Mouse (Mus musculus) lung, adult 2 months (tissue): ENCODE results near the gene Scn7a. TPM values are rescaled to one million over a fixed set of nuclear protein-coding genes. Genes with fewer than 3 reads are reported as not detected.

Experiments
- DNase-seq: peaks from one replicate; pipeline ENCODE4 v3.0.0; 2022
- H3K4me1 ChIP-seq: fragments of 200-500 bp; 2 replicates; pipeline ENCODE4 v1.6.1; 2011; ENCODE audit warnings: low read length; ENCODE audit not compliant: control insufficient read depth, insufficient read depth
- H3K4me3 ChIP-seq: fragments of 200-500 bp; replicated peaks from 2 replicates; pipeline ENCODE3; 2011; ENCODE audit warnings: low read depth, mild to moderate bottlenecking, control low read depth, low read length; ENCODE audit errors: extremely low read depth
- CTCF ChIP-seq: fragments of 200-500 bp; IDR thresholded peaks from 2 replicates; pipeline ENCODE4 v1.5.1; 2011; ENCODE audit warnings: mild to moderate bottlenecking, low read length, control low read depth; ENCODE audit not compliant: insufficient read depth
- POLR2A ChIP-seq: fragments of 200-500 bp; IDR thresholded peaks from 2 replicates; pipeline ENCODE4 v1.6.1; 2011; ENCODE audit warnings: low read depth, mild to moderate bottlenecking, control low read depth, low read length, borderline replicate concordance; ENCODE audit errors: extremely low read depth
- WGBS: fragments of 180-500 bp; shearing (Covaris S2); methylation state at CpG from one replicate; pipeline ENCODE4 v1.1.7; 2018; 5-methylcytosine and 5-hydroxymethylcytosine counted together
- polyA plus RNA-seq: library from polyadenylated mRNA; depleted of rRNA; stranded (reverse); fragments of >200 nt; gene quantifications from 2 replicates; pipeline ENCODE4 v1.2.3, GENCODE M21; 2012; rRNA removed

Scn7a gene
- 28.4 and 62.1 TPM in 2 replicates for polyA plus RNA-seq

- 14% methylated on average over 6 of the region's 6 CpGs for WGBS
- peak; percentile 21 for DNase-seq
- TF ChIP-seq POLR2A: peak; percentile 68; the same call in 1 of the 2 replicates
- no peak for TF ChIP-seq CTCF
Measured at GRCm38 (mm10) chr2:66784765-66785164, at the start of gene Scn7a. Gene Scn7a, minus strand, starts transcription at chr2:66784914.

DNA sequence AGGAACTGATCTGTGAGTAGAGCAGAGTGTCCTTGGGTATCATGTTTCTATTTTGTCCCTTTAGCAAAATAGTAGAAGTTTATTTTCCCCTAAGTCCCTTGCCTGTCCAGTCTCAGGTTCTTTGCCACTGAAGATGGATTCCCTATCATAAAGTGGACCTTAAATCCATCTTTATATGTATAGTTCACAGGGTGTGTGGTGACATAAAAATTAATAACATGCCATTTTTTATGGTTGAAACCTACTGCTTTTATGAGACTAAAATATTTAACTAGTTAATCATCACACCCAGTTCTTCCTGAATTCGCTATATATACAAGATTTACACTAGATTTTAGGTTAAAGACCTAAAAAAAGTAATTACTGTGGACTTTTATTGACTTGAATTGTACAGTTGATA is 43.0 kb upstream of the Scn7a start:
- TF ChIP-seq POLR2A: no peak
- TF ChIP-seq CTCF: no peak

More at GRCm38 (mm10) chr2:66784765-66785164, at the start of gene Scn7a:
- Histone ChIP-seq H3K4me3 (peak within 1 kb of the TSS; percentile 84), H3K4me1 (peaks cover 5% of the 10 kb centered on the region)

DNA sequence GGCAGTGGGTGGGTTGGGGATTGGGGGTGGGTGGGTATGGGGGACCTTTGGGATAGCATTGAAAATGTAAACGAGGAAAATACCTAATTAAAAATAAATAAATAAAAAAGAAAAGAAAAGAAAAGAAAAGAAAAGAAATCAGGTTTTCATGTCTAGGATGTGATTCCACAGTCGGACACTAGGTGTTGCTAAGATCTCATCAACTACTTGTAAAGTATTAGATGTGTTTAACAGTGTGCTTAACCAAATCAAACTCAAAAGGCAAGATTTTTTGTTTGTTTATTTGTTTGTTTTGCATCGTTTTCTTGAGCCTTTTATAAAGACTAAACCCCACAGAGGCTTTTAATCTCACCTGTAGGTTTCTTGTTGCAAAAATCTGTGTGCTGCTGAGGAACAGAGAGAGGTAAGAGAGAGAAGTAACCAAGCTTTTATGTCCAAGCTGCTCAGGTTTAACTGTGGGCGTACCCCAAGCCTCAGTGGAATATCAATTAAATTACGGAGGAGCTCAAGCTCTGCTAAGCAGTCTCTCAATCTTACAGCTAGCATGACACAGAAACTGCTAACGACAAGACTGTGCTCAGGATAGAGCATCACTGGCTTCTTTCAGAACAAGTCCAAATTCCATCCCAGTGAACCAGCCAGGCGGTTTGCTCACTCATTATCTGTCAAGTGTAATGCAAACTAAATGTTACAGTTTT is 35.3 kb upstream of the Scn7a start:
- Histone ChIP-seq H3K4me1 (no peaks in the 10 kb centered on the region), H3K4me3 (no peak overlapping the region)
- no peak for TF ChIP-seq POLR2A
- TF ChIP-seq CTCF: no peak
- 41% methylated on average over 7 of the region's 7 CpGs for WGBS
- no peak for DNase-seq

More for the DNA sequence above, 43.0 kb upstream of the Scn7a start:
- no peaks in the 10 kb centered on the region for H3K4me1 ChIP-seq
- DNase-seq: no peak
- H3K4me3 ChIP-seq: no peak overlapping the region
- WGBS: 77% methylated on average over 1 of the region's 1 CpGs

DNA sequence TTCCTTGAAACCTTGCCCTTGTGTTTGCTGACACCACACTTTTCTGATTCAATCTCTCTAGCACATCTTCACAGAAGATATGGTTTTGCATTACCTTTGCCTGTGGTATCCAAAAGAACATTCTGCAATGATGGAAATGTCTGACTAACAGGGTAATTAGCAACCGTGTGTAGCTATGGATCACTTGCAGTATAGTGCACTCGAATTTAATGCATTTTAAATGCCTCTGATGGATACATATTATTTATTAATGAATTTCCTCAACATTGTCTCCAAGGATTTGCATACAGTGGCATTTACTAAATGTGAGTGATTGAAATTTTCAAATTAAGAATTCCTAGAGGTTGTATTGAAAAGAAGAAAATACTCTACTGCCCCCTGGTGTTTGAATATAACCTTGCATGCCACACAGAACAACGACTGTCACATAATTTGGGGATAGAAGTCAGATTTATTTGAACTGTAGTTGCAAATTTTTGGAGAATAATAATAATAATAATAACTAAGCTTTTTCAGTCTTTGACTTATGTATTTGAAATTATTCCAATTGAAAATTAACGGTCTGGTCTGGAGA is 15.0 kb upstream of the Scn7a start:
- Histone ChIP-seq H3K4me1 (no peaks in the 10 kb centered on the region), H3K4me3 (no peak overlapping the region)
- WGBS: 40% methylated on average over 4 of the region's 4 CpGs
- DNase-seq: no peak
- TF ChIP-seq CTCF: peak; percentile 10; the same call in 1 of the 2 replicates
- no peak for TF ChIP-seq POLR2A

DNA sequence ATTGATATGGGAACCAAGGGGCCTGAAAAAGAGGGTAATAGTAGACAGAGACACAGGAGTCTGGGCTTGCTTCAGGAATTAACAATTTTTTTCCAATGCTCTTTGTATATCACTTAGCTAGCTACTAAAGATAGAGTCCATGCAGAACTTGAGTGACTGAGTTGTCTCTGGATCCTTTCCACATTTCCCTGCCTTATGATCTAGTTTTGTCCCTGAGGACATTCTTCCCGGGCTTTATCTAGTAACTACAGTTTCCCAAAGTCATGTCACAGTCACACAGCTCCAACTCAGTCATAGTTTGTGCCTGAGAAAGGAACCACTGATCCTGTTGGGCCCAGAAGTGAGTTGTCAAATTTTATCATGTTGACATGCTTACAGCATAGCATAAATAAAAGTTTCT is 12.8 kb upstream of the Scn7a start:
- H3K4me1 ChIP-seq: no peaks in the 10 kb centered on the region
- WGBS: 55% methylated on average over 1 of the region's 1 CpGs
- DNase-seq: no peak
- no peak overlapping the region for H3K4me3 ChIP-seq
- TF ChIP-seq CTCF (no peak), POLR2A (no peak)

DNA sequence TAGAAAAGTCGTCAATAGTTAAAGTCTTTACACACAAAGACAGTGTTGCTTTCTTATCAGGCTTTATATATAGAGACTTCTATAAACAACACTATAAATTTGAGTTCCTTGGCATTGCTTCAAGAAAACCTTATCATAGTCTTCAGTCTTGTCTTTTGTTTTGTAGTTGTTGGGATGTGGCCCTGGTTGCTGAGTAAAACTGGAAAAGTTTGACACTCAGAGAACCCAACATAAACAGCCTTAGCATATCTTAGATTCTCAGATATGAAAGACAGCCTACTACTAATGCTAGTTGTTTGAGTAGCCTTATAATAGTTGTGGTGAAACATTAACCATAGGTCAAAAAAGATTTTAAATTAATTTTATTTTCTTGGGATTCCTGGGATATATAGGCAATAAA is 6.9 kb upstream of the Scn7a start:
- Histone ChIP-seq H3K4me3 (no peak overlapping the region), H3K4me1 (no peaks in the 10 kb centered on the region; the same call in 1 of the 2 replicates)
- WGBS: 49% methylated on average over 1 of the region's 1 CpGs
- TF ChIP-seq CTCF (no peak), POLR2A (no peak)
- no peak for DNase-seq

GRCm38 (mm10) chr2:66780884-66781283 is 3.8 kb downstream of the Scn7a start:
- peaks cover 5% of the 10 kb centered on the region for H3K4me1 ChIP-seq
- H3K4me3 ChIP-seq: peak overlapping the region; percentile 47
- TF ChIP-seq CTCF (no peak), POLR2A (no peak)
- DNase-seq: no peak
- 32% methylated on average over 2 of the region's 2 CpGs for WGBS

DNA sequence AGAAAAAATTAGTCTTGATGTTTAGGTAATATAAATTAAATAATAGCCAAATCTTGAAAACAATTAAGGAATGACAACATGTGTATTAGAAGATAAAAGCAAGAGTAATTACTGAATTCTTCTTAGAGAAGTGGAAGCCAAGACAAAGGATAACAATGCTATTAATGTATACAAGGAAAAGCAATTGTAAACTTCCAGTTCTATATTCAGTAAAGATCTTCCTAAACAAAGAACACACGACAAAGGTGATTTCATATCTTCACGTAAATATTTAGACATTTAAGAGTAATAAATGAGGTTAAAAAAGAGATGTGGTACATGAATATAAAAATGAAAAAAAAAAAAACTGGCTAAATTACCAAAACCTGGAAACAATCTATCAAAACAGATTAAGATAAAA is 16.7 kb downstream of the Scn7a start:
- H3K4me3 ChIP-seq: no peak overlapping the region
- 48% methylated on average over 2 of the region's 2 CpGs for WGBS
- TF ChIP-seq POLR2A (no peak), CTCF (no peak)
- no peak for DNase-seq
- peaks cover 7% of the 10 kb centered on the region; the same call in 1 of the 2 replicates for H3K4me1 ChIP-seq

- 14% methylated on average over 1 of the region's 1 CpGs for WGBS
- H3K4me3 ChIP-seq: no peak overlapping the region
- TF ChIP-seq POLR2A: no peak
- no peak for TF ChIP-seq CTCF
- peaks cover 6% of the 10 kb centered on the region; the same call in 1 of the 2 replicates for H3K4me1 ChIP-seq
- no peak for DNase-seq
Measured at GRCm38 (mm10) chr2:66765170-66765569, 19.5 kb downstream of the Scn7a start.

DNA sequence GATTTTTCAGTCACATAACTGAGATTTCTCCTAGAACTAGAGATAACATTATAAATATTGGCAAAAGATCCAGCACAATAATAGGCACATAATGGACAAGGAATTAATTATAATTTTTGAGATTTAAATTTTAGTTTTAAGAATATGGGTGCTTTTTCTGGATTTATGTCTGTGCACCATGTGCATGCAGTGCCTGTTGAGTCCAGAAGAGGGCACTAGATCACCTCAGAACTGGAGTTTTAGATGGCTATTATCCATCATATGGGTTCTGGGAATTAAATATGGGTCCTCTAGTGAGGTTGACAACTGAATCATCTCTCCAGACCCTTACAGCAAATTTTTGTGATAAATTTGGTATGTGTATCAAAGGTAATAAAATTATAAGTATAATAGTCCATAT is 21.8 kb downstream of the Scn7a start:
- no peak overlapping the region for H3K4me3 ChIP-seq
- 0 out of 2 replicates have a peak, but pooled peaks cover 5% of the 10 kb centered on the region for H3K4me1 ChIP-seq
- no peak for DNase-seq
- TF ChIP-seq CTCF: peak; percentile 10; the same call in 1 of the 2 replicates
- no peak for TF ChIP-seq POLR2A

DNA sequence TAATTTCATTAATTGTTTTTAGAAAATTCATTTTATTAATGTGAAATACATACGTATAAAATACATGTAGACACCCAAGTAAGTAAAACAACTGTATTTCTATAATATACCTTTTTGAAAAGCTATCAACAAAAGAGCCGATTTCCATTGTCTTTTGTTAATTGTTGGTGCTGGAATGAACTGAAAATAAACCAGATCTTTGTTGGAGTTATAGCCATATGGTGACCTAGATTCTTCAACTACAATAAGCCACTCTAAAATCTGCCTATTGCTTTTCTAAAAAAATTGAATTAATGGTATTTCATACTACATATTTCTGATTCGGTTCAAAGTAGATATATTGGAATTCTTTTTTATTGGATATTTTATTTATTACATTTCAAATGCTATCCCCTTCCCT is 56.7 kb downstream of the Scn7a start:
- no peak for DNase-seq

More for the DNA sequence above, 56.7 kb downstream of the Scn7a start:
- WGBS: 87% methylated on average over 3 of the region's 3 CpGs
- no peaks in the 10 kb centered on the region for H3K4me1 ChIP-seq
- H3K4me3 ChIP-seq: no peak overlapping the region
- TF ChIP-seq POLR2A: no peak
- TF ChIP-seq CTCF: no peak
